Mouse (Mus musculus) heart, adult 9 months (tissue): Measurements from ENCODE around the gene Fam3a.
"Not testable (repeated sequence)": the region's sequence is repeated elsewhere in the genome, so short reads cannot be mapped to it uniquely, and the experiment has no call there.

ENCODE experiments used
- DNase-seq, 2 experiments: peaks; one replicate each; pipeline ENCODE4 v3.0.0; 2022; ENCODE audit warnings: low spot score in 2 of 2

The Fam3a gene

GRCm38 (mm10) chrX:74392535-74393443 is at the start of gene Fam3a, which contains the start of gene Ikbkg:
Gene Fam3a (minus strand): TSS chrX:74393272.
Gene Ikbkg (plus strand): TSS chrX:74393290.
- DNase-seq, result peak; percentile 81

GRCm38 (mm10) chrX:74429290-74429821 is 36.3 kb upstream of the Fam3a start:
- DNase-seq, result peak; percentile 76 to 79

GRCm38 (mm10) chrX:74428826-74429276 is 35.8 kb upstream of the Fam3a start, which contains the start of gene G6pdx:
Gene G6pdx (minus strand): TSS chrX:74429194.
- DNase-seq, result peak; percentile 91

- peak in 1 of 2 experiments; percentile 11 for DNase-seq
Observed at GRCm38 (mm10) chrX:74428146-74428825, 35.2 kb upstream of the Fam3a start.

- DNase-seq, result no peak
Observed at GRCm38 (mm10) chrX:74427116-74427515, 34.0 kb upstream of the Fam3a start.

GRCm38 (mm10) chrX:74426256-74426655 is 33.2 kb upstream of the Fam3a start:
- DNase-seq, result no peak

GRCm38 (mm10) chrX:74425195-74425594 is 32.1 kb upstream of the Fam3a start:
- peak; percentile 13 to 21 for DNase-seq

GRCm38 (mm10) chrX:74424443-74424842 is 31.4 kb upstream of the Fam3a start:
- peak in 1 of 2 experiments; percentile 6 for DNase-seq

GRCm38 (mm10) chrX:74413377-74413776 is 20.3 kb upstream of the Fam3a start:
- DNase-seq, result peak; percentile 30 to 70

GRCm38 (mm10) chrX:74408340-74408739 is 15.3 kb upstream of the Fam3a start:
- DNase-seq, result no peak

GRCm38 (mm10) chrX:74400136-74400535 is 7.1 kb upstream of the Fam3a start:
- DNase-seq, result no peak

- DNase-seq, result no peak
Observed at GRCm38 (mm10) chrX:74388153-74388552, 4.9 kb downstream of the Fam3a start.

GRCm38 (mm10) chrX:74384451-74384850 is 8.6 kb downstream of the Fam3a start:
- DNase-seq, result no peak

GRCm38 (mm10) chrX:74372888-74373549 is 20.1 kb downstream of the Fam3a start, which contains the start of the genes Ubl4a and Slc10a3:
Gene Ubl4a (minus strand): TSS chrX:74373218.
Gene Slc10a3 (minus strand): TSS chrX:74373349.
- DNase-seq, result peak; percentile 88 to 91

- peak; percentile 67 to 71 for DNase-seq
Observed at GRCm38 (mm10) chrX:74368209-74368909, 24.7 kb downstream of the Fam3a start.

- DNase-seq, result no peak
Observed at GRCm38 (mm10) chrX:74367512-74367911, 25.6 kb downstream of the Fam3a start.

- DNase-seq, result no peak
Observed at GRCm38 (mm10) chrX:74359171-74359570, 33.9 kb downstream of the Fam3a start.

GRCm38 (mm10) chrX:74357069-74357468 is 36.0 kb downstream of the Fam3a start:
- not testable (repeated sequence) for DNase-seq

GRCm38 (mm10) chrX:74353467-74353770 is 39.7 kb downstream of the Fam3a start, which contains the start of gene Lage3:
Gene Lage3 (minus strand): TSS chrX:74353618.
- peak; percentile 74 to 79 for DNase-seq

- no peak for DNase-seq
Observed at GRCm38 (mm10) chrX:74352645-74353466, 40.2 kb downstream of the Fam3a start.
